Mouse (Mus musculus) kidney, postnatal 0 days (tissue): Measurements from ENCODE around the gene Cep350. TPM values are rescaled to one million over a fixed set of nuclear protein-coding genes. Genes with fewer than 3 reads are reported as not detected.
A peak's percentile ranks its signal among the peaks of the same experiment; 100 is the strongest.

Experiments used
- ATAC-seq: fragments of 200-750 bp; cut with Nextera tagmentation; replicated peaks from 2 replicates; pipeline ENCODE4 v1.8.0; 2017; ENCODE audit warnings: low read depth, moderate number of reproducible peaks, moderate TSS enrichment, moderate library complexity; ENCODE audit not compliant: low FRiP score
- DNase-seq: peaks from one replicate; pipeline ENCODE4 v3.0.0-alpha.2; 2016; ENCODE audit warnings: low spot score
- H3K27ac ChIP-seq: fragments of 300-500 bp; sonication (generic); 2 replicates; pipeline ENCODE4 v1.5.1; 2014; ENCODE audit warnings: mild to moderate bottlenecking
- H3K27me3 ChIP-seq: fragments of 300-500 bp; sonication (generic); 2 replicates; pipeline ENCODE4 v1.6.1; 2014; ENCODE audit warnings: low read length, mixed read lengths; ENCODE audit not compliant: insufficient read depth
- H3K36me3 ChIP-seq: fragments of 300-500 bp; sonication (generic); 2 replicates; pipeline ENCODE4 v1.6.1; 2014; ENCODE audit warnings: low read length, mixed read lengths; ENCODE audit not compliant: insufficient read depth
- H3K4me1 ChIP-seq: fragments of 300-500 bp; sonication (generic); replicated peaks from 2 replicates; pipeline ENCODE4 v1.6.1; 2014; ENCODE audit warnings: antibody characterized with exemption, low read length, mixed read lengths; ENCODE audit not compliant: insufficient read depth
- H3K4me2 ChIP-seq: fragments of 300-500 bp; sonication (generic); 2 replicates; pipeline ENCODE4 v1.6.1; 2014; ENCODE audit warnings: mild to moderate bottlenecking, low read length, moderate library complexity, mixed read lengths
- H3K4me3 ChIP-seq: fragments of 300-500 bp; sonication (generic); replicated peaks from 2 replicates; pipeline ENCODE4 v1.5.1; 2014; ENCODE audit warnings: low read depth, low read length
- H3K9ac ChIP-seq: fragments of 300-500 bp; sonication (generic); 2 replicates; pipeline ENCODE4 v1.6.1; 2014; ENCODE audit warnings: low read depth, low read length
- H3K9me3 ChIP-seq: fragments of 300-500 bp; sonication (generic); replicated peaks from 2 replicates; pipeline ENCODE4 v1.6.1; 2016; ENCODE audit warnings: low read length, inconsistent platforms, mixed read lengths
- CTCF ChIP-seq: IDR thresholded peaks from 2 replicates; pipeline ENCODE4 v1.5.1; 2016; ENCODE audit warnings: antibody characterized with exemption, low read depth, mild to moderate bottlenecking, moderate library complexity
- WGBS: fragments of 180-500 bp; shearing (Covaris S2); extraction: QIAGEN DNeasy Blood & Tissue Kit; methylation state at CpG from one replicate; pipeline ENCODE4 v1.1.7; 2014; 5-methylcytosine and 5-hydroxymethylcytosine counted together
- polyA plus RNA-seq: library from polyadenylated mRNA; unstranded; fragments of >200 nt; fragmentation: Nextera tagmentation; extraction: Ambion mirVana; gene quantifications from 2 replicates; pipeline ENCODE4 v1.2.1, GENCODE M21; 2015

Cep350 gene
- polyA plus RNA-seq, 1 experiment from 2014 or later = 7.9 TPM

- no peak overlapping the region for H3K9ac ChIP-seq
- no peak overlapping the region for H3K4me3 ChIP-seq
These were observed 142.2 kb downstream of the Cep350 start for GRCm38 (mm10) chr1:155830861-155831260.

GRCm38 (mm10) chr1:155827703-155828295, 145.3 kb downstream of the Cep350 start:
- 0 out of 2 replicates have a peak, but pooled peaks cover 6% of the 10 kb centered on the region for H3K4me1 ChIP-seq
- DNase-seq (peak; percentile 59), ATAC-seq (peak; percentile 81)
- no peak overlapping the region for H3K4me2 ChIP-seq
- no peaks in the 10 kb centered on the region for H3K9me3 ChIP-seq
- no peaks in the 10 kb centered on the region for H3K36me3 ChIP-seq
- no peaks in the 10 kb centered on the region for H3K27me3 ChIP-seq
- H3K27ac ChIP-seq = 0 out of 2 replicates have a peak overlapping the region, but pooled peaks have one; percentile 66
- H3K4me3 ChIP-seq = no peak overlapping the region
- TF ChIP-seq CTCF = no peak
- no peak overlapping the region for H3K9ac ChIP-seq
- 30% methylated on average over 8 of the region's 8 CpGs for WGBS

More at GRCm38 (mm10) chr1:155830861-155831260, 142.2 kb downstream of the Cep350 start:
- DNase-seq (no peak), ATAC-seq (no peak)
- TF ChIP-seq CTCF = no peak
- no peaks in the 10 kb centered on the region for H3K27me3 ChIP-seq
- no peak overlapping the region for H3K27ac ChIP-seq
- WGBS = 67% methylated on average over 6 of the region's 6 CpGs
- H3K9me3 ChIP-seq = no peaks in the 10 kb centered on the region
- no peak overlapping the region for H3K4me2 ChIP-seq
- H3K36me3 ChIP-seq = no peaks in the 10 kb centered on the region
- 0 out of 2 replicates have a peak, but pooled peaks cover 6% of the 10 kb centered on the region for H3K4me1 ChIP-seq

DNA sequence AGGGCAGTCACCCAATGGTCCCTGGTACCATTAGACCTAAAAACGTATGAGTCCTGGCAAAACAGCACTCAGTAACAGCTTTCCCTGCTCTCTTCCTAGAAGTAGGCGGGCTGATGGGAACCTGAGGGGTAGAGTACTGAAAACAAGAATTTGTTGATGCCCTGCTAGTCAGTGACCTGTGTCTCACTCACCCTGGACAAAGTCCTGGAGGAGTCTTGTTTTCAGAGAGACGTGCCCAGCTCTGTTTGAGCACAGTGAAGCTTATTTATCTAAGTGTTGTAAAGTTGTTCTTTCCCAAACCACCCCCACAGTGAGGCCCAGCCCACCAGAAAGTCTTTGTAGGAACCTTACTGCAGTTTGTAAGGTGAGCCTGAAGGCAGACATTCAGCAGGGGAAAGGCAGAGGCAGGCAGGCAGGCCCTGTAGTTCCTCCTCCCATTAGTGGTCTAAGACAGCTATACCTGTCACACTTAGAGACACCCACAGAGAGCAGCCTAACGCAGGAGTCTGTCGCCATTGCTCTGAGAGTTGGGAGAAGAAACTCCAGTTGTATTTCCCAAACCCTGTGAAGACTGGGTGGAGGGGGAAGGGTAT, 146.2 kb downstream of the Cep350 start:
- Histone ChIP-seq H3K9ac (no peak overlapping the region), H3K27me3 (no peaks in the 10 kb centered on the region), H3K4me1 (0 out of 2 replicates have a peak, but pooled peaks cover 6% of the 10 kb centered on the region), H3K9me3 (no peaks in the 10 kb centered on the region), H3K36me3 (no peaks in the 10 kb centered on the region), H3K27ac (peak overlapping the region; percentile 66; the same call in 1 of the 2 replicates), H3K4me3 (no peak overlapping the region), H3K4me2 (no peak overlapping the region)
- DNase-seq = peak; percentile 68
- TF ChIP-seq CTCF = no peak
- 23% methylated on average over 5 of the region's 5 CpGs for WGBS
- ATAC-seq = peak; percentile 67

- Histone ChIP-seq H3K27me3 (no peaks in the 10 kb centered on the region), H3K4me2 (no peak overlapping the region), H3K9ac (no peak overlapping the region), H3K4me1 (0 out of 2 replicates have a peak, but pooled peaks cover 6% of the 10 kb centered on the region), H3K4me3 (no peak overlapping the region), H3K36me3 (no peaks in the 10 kb centered on the region), H3K27ac (no peak overlapping the region), H3K9me3 (no peaks in the 10 kb centered on the region)
- no peak for ATAC-seq
- DNase-seq = no peak
- no peak for TF ChIP-seq CTCF
- 80% methylated on average over 4 of the region's 4 CpGs for WGBS
These were observed 146.9 kb downstream of the Cep350 start for GRCm38 (mm10) chr1:155825940-155826716.

DNA sequence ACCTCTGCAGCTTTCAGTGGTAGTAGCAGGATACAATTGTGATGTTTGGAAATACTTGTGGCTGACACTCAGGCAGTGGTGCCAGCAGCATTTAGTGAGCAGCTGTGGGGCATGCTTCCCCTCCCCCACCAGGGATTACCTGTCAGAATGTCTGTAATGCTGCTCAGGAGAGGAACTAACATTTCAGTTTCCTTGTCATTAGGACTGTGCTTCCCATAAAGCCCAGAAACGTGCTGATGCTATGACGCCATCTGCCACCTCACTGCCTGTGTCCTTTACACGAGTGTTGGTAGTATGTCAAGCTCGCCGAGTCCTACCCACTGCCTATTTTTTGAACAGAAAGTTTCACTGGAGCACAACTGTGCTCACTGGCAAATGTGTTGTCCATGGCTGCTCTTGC, 152.4 kb downstream of the Cep350 start:
- WGBS = 89% methylated on average over 5 of the region's 5 CpGs
- Histone ChIP-seq H3K4me1 (no peaks in the 10 kb centered on the region), H3K9ac (no peak overlapping the region), H3K36me3 (no peaks in the 10 kb centered on the region), H3K4me3 (no peak overlapping the region), H3K27ac (no peak overlapping the region), H3K27me3 (no peaks in the 10 kb centered on the region), H3K9me3 (no peaks in the 10 kb centered on the region), H3K4me2 (no peak overlapping the region)
- DNase-seq = no peak
- ATAC-seq = no peak
- TF ChIP-seq CTCF = no peak

DNA sequence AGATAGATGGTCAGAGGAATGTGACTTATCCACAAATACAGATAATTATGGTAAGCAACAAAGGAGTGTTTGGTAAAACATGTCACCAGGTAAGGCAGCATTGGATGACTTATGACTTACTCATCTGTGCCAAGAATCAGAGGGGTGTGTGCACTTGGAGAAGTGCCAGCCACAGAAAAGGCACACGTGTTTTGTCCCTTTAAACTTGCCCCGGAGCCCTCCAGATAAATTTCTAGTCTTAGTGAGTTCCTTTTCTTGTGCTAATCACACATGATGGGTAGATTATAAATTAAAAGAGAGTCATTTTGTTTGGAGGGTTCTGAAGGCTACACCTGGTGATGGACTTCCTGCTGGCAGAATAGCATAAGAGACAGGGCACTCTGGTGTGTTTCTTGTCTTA, 156.9 kb downstream of the Cep350 start:
- TF ChIP-seq CTCF = no peak
- H3K4me2 ChIP-seq = no peak overlapping the region
- WGBS = 48% methylated on average over 2 of the region's 2 CpGs
- ATAC-seq (no peak), DNase-seq (no peak)
- H3K9ac ChIP-seq = no peak overlapping the region
- H3K9me3 ChIP-seq = no peaks in the 10 kb centered on the region
- no peak overlapping the region for H3K4me3 ChIP-seq
- no peaks in the 10 kb centered on the region for H3K27me3 ChIP-seq
- no peak overlapping the region for H3K27ac ChIP-seq
- 0 out of 2 replicates have a peak, but pooled peaks cover 7% of the 10 kb centered on the region for H3K4me1 ChIP-seq
- no peaks in the 10 kb centered on the region for H3K36me3 ChIP-seq
